Mouse (Mus musculus) hindbrain, embryonic 10.5 days (tissue): ENCODE data around the gene Tmem50b. TPM values are rescaled to one million over a fixed set of nuclear protein-coding genes. Genes with fewer than 3 reads are reported as not detected.

Experiments
- DNase-seq: peaks from one replicate; pipeline ENCODE4 v3.0.0-alpha.2; 2017; ENCODE audit warnings: low spot score
- H3K27ac ChIP-seq: fragments of 300-500 bp; sonication (generic); 2 replicates; pipeline ENCODE4 v1.5.1; 2016; ENCODE audit warnings: mild to moderate bottlenecking, moderate library complexity
- H3K27me3 ChIP-seq: fragments of 300-500 bp; sonication (generic); 2 replicates; pipeline ENCODE4 v1.6.1; 2016; ENCODE audit warnings: mild to moderate bottlenecking; ENCODE audit not compliant: poor library complexity, insufficient read depth, severe bottlenecking
- H3K36me3 ChIP-seq: fragments of 300-500 bp; sonication (generic); 2 replicates; pipeline ENCODE4 v1.6.1; 2016; ENCODE audit warnings: mild to moderate bottlenecking, moderate library complexity
- H3K4me1 ChIP-seq: fragments of 300-500 bp; sonication (generic); replicated peaks from 2 replicates; pipeline ENCODE4 v1.6.1; 2016; ENCODE audit warnings: mild to moderate bottlenecking
- H3K4me3 ChIP-seq: fragments of 300-500 bp; sonication (generic); 2 replicates; pipeline ENCODE4 v1.5.1; 2016; ENCODE audit warnings: mild to moderate bottlenecking, moderate library complexity
- H3K9me3 ChIP-seq: fragments of 300-500 bp; sonication (generic); 2 replicates; pipeline ENCODE4 v1.6.1; 2016; ENCODE audit warnings: mild to moderate bottlenecking, moderate library complexity
- WGBS: fragments of 180-500 bp; shearing (Covaris S2); methylation state at CpG from one replicate; pipeline ENCODE4 v1.1.7; 2016; 5-methylcytosine and 5-hydroxymethylcytosine counted together
- polyA plus RNA-seq: library from polyadenylated mRNA; unstranded; fragments of >200 nt; fragmentation: Nextera tagmentation; extraction: Ambion mirVana; gene quantifications from 2 replicates; pipeline ENCODE4 v1.2.1, GENCODE M21; 2016

Gene Tmem50b
- polyA plus RNA-seq, 1 experiment from 2014 or later, result 45.9 TPM

DNA sequence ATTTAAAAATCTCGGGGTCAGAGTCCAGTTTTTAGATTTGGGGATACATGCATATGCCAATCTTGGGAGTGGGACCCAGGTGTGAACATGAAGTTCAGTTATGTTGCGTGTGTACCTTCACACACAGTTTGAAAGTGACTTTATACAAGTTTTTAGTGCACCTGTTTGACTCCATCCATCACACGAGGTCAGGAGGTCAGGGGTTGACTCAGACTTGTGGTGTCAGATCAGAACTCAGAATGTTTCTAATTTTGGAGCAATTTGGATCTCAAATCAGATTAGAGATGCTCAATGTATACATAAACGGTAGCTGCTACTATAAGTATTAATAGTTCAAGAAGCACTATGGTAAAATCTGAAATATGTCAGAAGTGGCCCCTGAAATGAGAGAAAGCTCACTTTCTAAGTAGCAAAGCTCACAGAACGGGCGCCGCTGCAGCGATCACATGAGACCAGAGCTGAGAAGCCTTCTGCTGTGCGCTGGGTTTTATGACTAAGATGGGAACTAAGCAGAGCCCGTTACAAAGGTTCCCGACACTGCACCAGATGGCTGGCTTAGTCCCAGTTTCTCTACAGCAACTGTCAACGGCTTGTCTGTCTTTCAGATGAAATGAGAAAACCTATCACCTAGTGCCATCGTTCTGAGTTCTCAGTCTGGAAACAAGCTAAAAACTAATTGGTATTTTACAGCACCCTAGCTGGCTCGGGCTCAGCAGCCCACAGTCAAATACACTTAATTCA is 18.4 kb downstream of the Tmem50b start:
- Histone ChIP-seq H3K36me3 (peaks cover 48% of the 10 kb centered on the region), H3K4me3 (no peak overlapping the region), H3K27me3 (no peaks in the 10 kb centered on the region), H3K4me1 (peaks cover 4% of the 10 kb centered on the region; the same call in 1 of the 2 replicates), H3K9me3 (no peaks in the 10 kb centered on the region), H3K27ac (no peak overlapping the region)
- no peak for DNase-seq
- WGBS, result 89% methylated on average over 14 of the region's 14 CpGs

DNA sequence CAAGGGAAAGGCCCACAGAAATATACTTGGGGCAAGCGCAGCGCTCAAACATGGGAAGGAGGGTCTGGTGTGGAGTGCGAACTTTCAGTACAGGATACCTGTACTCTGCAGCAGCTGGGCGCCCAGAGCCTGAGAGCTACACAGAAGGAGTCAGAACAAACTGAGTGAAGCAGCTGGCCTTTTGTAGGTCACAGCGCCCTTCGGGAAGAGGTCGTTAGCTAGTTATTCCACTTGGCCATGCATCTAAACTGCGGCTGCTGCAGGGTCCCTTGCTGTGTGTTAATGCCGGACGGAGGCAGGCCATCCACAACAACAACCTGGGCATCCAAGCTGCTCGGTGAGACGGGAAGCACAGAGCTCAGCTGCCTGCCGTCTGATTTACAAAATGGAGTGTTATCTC is 22.4 kb downstream of the Tmem50b start:
- DNase-seq, result no peak
- Histone ChIP-seq H3K9me3 (no peaks in the 10 kb centered on the region), H3K27ac (no peak overlapping the region), H3K4me1 (peaks cover 4% of the 10 kb centered on the region; the same call in 1 of the 2 replicates), H3K36me3 (peaks cover 33% of the 10 kb centered on the region), H3K27me3 (no peaks in the 10 kb centered on the region), H3K4me3 (no peak overlapping the region)
- WGBS, result 81% methylated on average over 13 of the region's 13 CpGs

DNA sequence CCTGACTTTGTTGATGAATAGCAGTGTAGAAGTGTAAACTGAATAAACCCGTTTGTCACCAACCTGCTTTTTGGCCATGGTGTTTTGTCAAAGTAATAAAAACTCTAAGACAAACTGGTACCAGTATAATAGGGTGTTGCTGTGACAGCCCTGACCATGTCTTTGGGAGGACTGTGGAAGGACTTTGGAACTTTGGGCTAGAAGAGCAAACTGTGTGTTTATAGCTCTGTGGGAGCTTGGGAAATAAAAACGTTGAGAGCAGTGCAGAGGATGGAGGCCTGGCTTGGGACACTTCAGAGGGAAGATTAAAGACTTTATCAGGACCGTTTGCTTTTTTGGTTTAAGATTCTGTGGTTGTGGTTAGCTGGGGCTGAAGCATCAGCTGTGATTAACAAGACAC is 26.5 kb downstream of the Tmem50b start:
- Histone ChIP-seq H3K4me1 (peaks cover 4% of the 10 kb centered on the region; the same call in 1 of the 2 replicates), H3K27ac (no peak overlapping the region), H3K27me3 (no peaks in the 10 kb centered on the region), H3K36me3 (peaks cover 19% of the 10 kb centered on the region), H3K4me3 (no peak overlapping the region), H3K9me3 (no peaks in the 10 kb centered on the region)
- no peak for DNase-seq
- 71% methylated on average over 3 of the region's 3 CpGs for WGBS

DNA sequence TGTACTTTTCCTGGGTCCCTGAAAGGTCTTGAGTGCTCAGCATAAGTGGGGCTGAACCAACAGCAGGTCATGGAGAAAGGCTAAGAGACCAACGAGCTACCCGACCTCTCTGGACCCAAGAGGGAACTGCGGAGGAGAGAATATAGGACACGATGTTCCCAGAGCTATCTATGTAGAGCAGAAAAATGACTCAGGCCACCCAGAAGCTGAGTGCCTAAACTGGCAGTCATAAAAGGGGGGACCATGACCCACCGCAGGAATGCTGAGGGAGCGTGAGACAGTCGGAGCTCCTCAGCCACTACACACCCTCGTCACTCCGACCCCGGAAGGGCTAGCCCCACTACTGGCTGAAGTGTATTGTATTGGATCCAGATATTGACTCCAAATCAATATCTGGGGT is 28.6 kb downstream of the Tmem50b start:
- H3K4me1 ChIP-seq, result no peaks in the 10 kb centered on the region
- no peaks in the 10 kb centered on the region for H3K9me3 ChIP-seq
- WGBS, result 88% methylated on average over 10 of the region's 10 CpGs
- H3K27ac ChIP-seq, result no peak overlapping the region
- H3K27me3 ChIP-seq, result no peaks in the 10 kb centered on the region
- H3K4me3 ChIP-seq, result no peak overlapping the region
- peaks cover 15% of the 10 kb centered on the region for H3K36me3 ChIP-seq
- DNase-seq, result no peak

DNA sequence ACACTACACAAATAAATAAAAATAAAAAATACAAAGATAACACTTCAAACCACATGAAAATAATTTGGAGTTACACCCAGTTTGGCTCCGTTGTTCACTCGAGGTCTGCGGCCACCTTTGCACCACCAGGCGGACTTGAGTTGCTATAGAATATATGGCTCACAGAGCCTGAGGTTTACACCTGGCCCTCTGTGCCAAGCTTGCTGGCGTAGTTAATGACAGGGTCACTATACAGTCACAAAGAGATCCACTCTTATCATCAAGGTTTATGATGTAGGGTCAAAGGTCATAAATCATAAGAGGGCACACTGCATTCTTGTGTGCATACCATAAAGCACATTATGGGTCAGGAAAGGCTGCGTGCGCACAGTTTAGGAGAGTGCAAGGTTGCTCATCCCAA is 31.6 kb downstream of the Tmem50b start:
- H3K4me3 ChIP-seq, result no peak overlapping the region
- no peak for DNase-seq
- no peaks in the 10 kb centered on the region for H3K27me3 ChIP-seq
- H3K9me3 ChIP-seq, result no peaks in the 10 kb centered on the region
- H3K27ac ChIP-seq, result no peak overlapping the region
- H3K4me1 ChIP-seq, result no peaks in the 10 kb centered on the region; the same call in 1 of the 2 replicates
- H3K36me3 ChIP-seq, result peaks cover 32% of the 10 kb centered on the region
- WGBS, result 88% methylated on average over 7 of the region's 7 CpGs

DNA sequence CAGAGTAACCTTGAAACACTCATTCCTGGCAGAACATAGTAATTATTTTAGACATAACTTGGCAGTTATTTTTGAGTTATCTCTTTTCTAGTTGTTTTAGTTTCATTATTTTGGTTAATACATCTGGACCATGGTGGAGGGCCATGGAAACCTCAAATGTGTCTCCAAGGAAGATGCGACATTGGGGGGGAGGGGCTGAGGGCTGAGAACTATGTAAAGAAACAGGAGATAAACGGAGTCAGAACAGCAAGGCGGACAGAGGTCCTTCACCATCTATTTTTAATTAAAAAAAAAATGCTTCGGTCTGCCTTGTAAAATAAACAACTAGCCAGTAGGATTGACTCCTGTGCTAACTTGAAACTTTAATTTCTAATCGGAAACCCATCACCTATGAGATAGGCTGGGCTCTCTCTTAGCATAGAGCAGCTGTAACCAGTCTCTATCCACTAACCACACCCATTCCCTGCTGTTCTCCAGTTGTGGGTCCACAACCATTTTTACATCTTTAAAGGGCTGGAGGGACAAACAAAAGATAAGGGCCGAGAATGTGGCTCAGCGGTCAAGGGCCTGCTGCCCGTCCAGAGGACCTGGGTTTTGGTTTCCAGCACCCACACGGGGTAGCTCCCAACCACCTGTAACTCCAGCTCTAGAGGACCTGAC is 32.2 kb downstream of the Tmem50b start:
- Histone ChIP-seq H3K27ac (no peak overlapping the region), H3K9me3 (no peaks in the 10 kb centered on the region), H3K4me1 (no peaks in the 10 kb centered on the region; the same call in 1 of the 2 replicates), H3K27me3 (no peaks in the 10 kb centered on the region), H3K36me3 (peaks cover 32% of the 10 kb centered on the region), H3K4me3 (no peak overlapping the region)
- WGBS, result 70% methylated on average over 9 of the region's 9 CpGs
- no peak for DNase-seq

DNA sequence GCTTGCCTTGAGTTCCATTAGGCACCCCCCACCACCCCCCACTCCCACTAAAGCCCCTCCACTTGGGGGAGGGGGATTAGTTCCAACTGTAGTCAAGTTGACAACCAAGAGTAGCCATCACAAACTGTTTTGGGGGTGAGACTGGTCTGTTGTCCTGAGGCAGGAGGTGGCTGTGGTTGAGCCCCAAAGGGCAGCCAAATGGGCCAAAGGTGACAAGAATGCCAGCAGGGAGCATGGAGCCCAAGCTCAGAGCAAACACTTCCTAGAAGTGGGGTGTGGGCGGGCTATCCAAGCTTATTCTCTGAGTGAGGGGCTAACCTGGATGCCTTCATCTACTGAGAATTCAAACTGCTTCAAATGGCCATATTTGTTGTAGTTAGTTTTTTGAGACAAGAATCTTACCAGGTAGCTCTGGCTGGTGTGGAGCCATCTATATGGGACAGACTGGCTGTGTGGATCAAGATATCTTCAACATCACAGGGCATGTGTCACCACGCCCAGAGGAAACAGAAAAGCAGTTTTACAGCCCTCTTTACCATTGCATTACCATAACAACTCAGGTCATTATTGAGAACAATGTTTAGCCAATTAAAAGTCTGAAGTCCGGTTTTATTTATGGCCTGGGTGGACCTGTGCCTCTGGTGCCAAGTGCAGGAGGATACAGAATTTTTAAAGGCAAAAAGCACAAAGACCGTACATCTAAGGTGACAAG is 32.9 kb downstream of the Tmem50b start:
- no peaks in the 10 kb centered on the region; the same call in 1 of the 2 replicates for H3K4me1 ChIP-seq
- H3K4me3 ChIP-seq, result no peak overlapping the region
- H3K9me3 ChIP-seq, result no peaks in the 10 kb centered on the region
- no peak overlapping the region for H3K27ac ChIP-seq
- DNase-seq, result no peak
- H3K36me3 ChIP-seq, result peaks cover 32% of the 10 kb centered on the region
- no peaks in the 10 kb centered on the region for H3K27me3 ChIP-seq
- 89% methylated on average over 4 of the region's 4 CpGs for WGBS

DNA sequence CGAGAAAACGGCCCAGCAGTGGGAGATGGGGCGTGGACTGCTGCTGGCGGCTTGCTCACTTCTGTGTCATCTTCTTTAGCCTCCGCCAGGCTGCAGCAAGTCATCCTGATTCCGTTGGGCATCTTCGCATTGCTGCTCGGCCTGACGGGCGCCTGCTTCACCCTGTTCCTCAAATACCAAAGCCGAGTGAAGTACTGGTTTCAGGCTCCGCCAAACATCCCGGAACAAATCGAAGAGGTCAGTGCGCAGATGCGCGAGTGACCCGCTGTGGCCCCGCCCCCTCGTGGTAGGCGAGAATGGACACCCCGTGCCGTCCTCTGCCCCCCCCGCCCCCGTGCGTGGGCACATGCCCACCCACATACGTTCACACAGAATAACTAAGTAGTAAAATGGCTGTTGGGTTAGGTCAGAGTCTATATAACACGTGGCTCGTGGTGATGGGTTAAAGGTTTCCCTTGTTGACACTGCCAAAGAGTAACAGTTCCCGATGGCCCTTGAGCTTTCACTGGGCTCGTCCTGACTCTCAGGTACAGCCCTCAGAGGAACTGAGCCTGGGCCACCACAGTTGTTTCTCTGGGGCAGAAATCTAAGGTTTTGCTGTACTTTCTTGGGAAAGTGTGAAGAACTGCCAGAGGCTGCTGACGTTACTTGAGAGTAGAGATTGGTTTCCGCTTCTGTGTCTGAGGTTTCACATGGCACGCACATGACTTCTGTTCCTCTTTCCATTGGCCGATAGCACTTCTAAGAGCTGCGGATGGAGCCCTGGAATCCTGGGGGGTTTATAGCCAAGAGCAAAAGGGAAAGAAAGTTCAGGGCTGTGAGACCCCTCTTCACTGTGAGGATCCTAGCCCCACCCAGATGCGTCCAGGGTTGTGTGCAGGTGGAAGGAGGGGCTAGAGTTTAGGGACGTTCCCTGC is 35.8 kb downstream of the Tmem50b start:
- 0 out of 2 replicates have a peak overlapping the region, but pooled peaks have one; percentile 40 for H3K27ac ChIP-seq
- no peaks in the 10 kb centered on the region for H3K27me3 ChIP-seq
- peak overlapping the region; percentile 34 for H3K4me3 ChIP-seq
- DNase-seq, result no peak
- no peaks in the 10 kb centered on the region; the same call in 1 of the 2 replicates for H3K4me1 ChIP-seq
- WGBS, result 71% methylated on average over 38 of the region's 38 CpGs
- no peaks in the 10 kb centered on the region for H3K9me3 ChIP-seq
- peaks cover 46% of the 10 kb centered on the region for H3K36me3 ChIP-seq

DNA sequence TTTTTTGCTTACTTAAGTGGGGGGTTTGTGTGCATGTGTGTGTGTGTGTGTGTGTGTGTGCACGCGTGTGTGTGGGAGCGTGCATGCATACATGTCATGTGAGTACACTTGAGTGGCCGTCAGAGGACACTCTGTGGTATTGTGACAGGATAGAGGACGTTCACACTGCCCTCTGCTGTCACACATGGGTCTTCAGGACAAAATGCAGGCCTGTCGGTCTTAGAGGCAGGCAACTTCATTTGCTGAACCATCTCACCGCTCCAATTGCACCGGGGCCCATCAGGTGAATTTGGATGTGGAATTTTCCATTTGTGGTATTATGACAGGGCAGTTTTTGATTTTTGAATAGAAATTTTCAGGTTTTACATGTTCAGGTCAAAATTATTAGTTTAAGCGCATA is 36.5 kb downstream of the Tmem50b start:
- no peaks in the 10 kb centered on the region for H3K27me3 ChIP-seq
- H3K4me1 ChIP-seq, result no peaks in the 10 kb centered on the region; the same call in 1 of the 2 replicates
- peak overlapping the region; percentile 34; the same call in 1 of the 2 replicates for H3K4me3 ChIP-seq
- no peaks in the 10 kb centered on the region for H3K9me3 ChIP-seq
- peak; percentile 44 for DNase-seq
- H3K27ac ChIP-seq, result no peak overlapping the region
- peaks cover 46% of the 10 kb centered on the region for H3K36me3 ChIP-seq
- 50% methylated on average over 9 of the region's 9 CpGs for WGBS

DNA sequence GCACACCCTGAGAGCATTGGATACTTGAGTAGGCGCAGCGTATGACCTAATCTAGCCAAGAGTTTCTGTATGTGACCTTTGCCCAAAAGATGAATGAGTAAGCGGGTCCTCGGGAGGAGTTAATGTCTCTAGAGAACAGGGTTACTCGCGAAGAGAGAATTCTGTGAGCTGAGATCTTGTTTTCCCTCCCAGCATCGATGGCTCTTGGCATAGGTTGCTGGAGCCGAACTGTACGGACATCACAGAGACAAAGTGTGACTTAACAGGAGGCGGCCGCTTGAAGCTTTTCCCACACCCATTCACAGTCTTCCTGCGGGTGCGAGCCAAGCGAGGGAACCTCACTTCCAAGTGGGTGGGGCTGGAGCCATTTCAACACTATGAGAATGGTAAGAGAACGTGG is 39.9 kb downstream of the Tmem50b start:
- peaks cover 39% of the 10 kb centered on the region for H3K36me3 ChIP-seq
- 93% methylated on average over 15 of the region's 15 CpGs for WGBS
- H3K27me3 ChIP-seq, result no peaks in the 10 kb centered on the region
- no peak overlapping the region for H3K27ac ChIP-seq
- H3K9me3 ChIP-seq, result no peaks in the 10 kb centered on the region
- peaks cover 18% of the 10 kb centered on the region for H3K4me1 ChIP-seq
- no peak for DNase-seq
- H3K4me3 ChIP-seq, result no peak overlapping the region

DNA sequence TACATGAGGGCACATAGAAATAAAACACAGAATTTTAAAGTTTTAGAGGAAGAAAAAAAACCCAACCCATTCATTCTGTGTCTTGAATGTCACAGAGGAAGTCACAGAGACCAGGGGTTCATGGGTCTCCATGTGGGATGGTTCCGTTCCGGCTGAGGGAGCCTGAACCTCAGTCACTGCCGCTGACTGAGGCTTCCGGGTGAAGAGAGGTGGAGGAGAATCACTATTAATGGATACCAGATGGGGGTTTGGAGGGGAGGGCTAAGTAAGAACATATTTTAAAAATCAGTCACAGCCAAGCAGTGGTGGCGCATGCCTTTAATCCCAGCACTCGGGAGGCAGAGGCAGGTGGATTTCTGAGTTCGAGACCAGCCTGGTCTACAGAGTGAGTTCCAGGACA is 40.4 kb downstream of the Tmem50b start:
- Histone ChIP-seq H3K9me3 (no peaks in the 10 kb centered on the region), H3K36me3 (peaks cover 35% of the 10 kb centered on the region), H3K27me3 (no peaks in the 10 kb centered on the region), H3K27ac (no peak overlapping the region), H3K4me1 (peaks cover 20% of the 10 kb centered on the region), H3K4me3 (no peak overlapping the region)
- 81% methylated on average over 7 of the region's 7 CpGs for WGBS
- no peak for DNase-seq

DNA sequence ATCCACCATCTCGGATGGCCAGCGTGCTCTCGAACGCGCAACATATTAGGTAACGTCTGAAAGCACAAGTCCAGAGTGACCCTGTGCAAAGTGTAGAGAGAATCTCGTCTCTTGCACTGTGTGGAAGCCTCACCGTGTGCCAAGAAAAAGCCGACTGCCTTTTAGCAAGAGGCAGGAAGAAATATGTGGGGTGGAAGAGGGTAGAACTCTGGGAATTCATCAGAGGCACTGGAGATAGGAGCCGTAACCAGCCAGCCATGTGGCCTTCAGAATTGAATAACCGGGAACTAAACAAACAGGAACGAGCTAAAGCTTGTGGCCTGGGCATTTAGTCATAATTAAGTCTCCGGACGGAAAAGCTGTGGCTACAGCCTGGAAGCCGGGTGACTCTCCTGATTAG is 40.9 kb downstream of the Tmem50b start:
- DNase-seq, result no peak
- 84% methylated on average over 15 of the region's 15 CpGs for WGBS

More for the DNA sequence above, 40.9 kb downstream of the Tmem50b start:
- Histone ChIP-seq H3K27me3 (no peaks in the 10 kb centered on the region), H3K27ac (no peak overlapping the region), H3K4me1 (peaks cover 26% of the 10 kb centered on the region), H3K9me3 (no peaks in the 10 kb centered on the region), H3K36me3 (peaks cover 29% of the 10 kb centered on the region), H3K4me3 (no peak overlapping the region)
